Mouse (Mus musculus) cerebellum, postnatal 14 days (tissue): ENCODE results near the gene Gadd45gip1.
"Not testable (repeated sequence)": the region's sequence is repeated elsewhere in the genome, so short reads cannot be mapped to it uniquely, and the experiment has no call there.

Source experiments
- DNase-seq, 2 experiments: peaks; one replicate each; pipeline ENCODE4 v3.0.0; 2021; ENCODE audit warnings: mixed read lengths in 2 of 2

The Gadd45gip1 gene

DNA sequence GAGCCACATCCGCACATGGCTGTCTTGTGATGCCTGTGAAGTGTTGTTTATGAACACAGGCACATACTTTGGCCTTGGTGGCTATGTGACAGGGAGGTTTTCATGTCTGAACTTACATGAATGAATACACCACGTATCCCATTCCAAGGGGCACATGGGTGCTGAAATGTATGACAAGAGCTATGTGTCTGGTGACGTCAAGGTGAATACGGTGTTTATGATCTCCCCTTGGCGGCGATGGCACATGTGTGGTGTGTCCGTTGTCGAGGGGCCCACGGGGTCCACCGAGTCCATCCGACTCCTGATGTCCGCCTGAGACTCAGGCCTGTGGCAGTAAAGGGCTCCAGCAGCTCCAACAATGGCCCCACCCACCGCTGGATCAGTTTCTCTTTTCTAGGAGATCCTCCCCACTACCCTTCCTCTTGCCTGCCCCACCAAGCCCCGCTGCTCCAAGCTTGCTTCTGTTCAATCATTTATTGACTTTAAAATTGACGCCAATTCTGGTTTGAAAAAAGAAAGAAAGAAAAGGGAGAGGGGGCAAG, 34.0 kb upstream of the Gadd45gip1 start:
- DNase-seq: peak; percentile 43 to 49

DNA sequence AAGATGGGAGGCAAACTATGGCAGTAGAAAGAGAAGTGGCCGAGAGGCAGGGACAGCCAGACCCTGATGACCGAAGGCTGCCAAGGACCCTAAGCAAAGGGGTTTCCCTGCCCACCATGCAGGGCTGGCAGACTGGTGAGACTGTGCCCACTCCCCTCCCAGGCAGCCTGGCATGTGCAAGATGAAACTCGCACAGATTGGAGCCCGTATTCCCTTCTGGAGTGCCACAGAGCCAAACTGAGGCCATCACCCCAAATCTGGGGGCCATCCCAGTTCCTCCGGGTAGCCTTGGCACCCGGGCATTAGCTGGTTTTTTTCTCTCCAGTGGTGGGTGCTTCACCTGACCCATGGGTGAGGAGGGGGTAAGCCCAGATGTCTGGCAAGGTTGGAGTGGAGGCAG, 33.4 kb upstream of the Gadd45gip1 start:
- peak; percentile 75 to 78 for DNase-seq

GRCm38 (mm10) chr8:84798446-84799135, 32.7 kb upstream of the Gadd45gip1 start:
- DNase-seq: peak in 1 of 2 experiments; percentile 65

DNA sequence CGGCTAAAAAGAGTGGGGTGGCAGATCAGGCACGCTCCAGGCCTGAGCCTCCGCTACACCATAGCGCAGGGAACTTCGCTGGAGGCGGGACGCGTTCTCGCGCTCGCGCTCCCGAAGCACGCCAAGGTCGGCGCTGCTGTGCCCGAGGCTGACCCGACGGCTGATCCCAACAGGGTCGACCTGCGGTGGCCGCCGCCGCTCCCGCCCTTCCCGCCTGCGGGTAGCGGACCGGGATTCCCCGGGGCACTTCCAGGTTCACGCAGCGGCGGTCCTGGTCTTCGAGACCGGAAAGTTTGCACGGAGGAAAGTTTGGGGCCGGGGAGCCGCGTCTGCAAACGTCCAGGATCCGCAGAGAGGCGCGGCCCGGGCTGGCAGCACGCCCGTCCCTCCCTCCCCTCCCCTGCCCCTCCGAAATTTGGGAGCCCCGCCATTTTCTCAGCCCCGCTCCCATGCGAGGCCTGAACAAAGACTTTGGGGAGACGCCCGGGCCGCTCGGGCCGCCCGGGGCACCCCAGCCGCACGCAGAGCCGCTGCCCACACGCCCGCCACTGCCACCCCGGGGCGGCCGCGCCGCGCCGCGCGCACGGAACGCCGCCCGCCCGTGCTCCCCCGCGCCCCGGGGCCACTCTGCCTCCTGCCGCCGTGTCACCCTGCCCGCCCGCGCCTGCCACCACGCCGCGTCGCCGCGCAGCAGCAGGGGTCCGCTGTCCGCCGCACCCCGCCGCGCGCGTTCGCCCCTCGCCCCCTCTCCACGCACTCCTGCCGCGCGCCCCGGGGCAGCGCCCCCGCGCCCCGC, 32.0 kb upstream of the Gadd45gip1 start:
- DNase-seq: peak; percentile 81 to 86

GRCm38 (mm10) chr8:84799999-84800831, 31.1 kb upstream of the Gadd45gip1 start, which contains the start of gene Nfix:
Nfix (minus strand) TSS chr8:84800344.
- peak; percentile 89 to 90 for DNase-seq

DNA sequence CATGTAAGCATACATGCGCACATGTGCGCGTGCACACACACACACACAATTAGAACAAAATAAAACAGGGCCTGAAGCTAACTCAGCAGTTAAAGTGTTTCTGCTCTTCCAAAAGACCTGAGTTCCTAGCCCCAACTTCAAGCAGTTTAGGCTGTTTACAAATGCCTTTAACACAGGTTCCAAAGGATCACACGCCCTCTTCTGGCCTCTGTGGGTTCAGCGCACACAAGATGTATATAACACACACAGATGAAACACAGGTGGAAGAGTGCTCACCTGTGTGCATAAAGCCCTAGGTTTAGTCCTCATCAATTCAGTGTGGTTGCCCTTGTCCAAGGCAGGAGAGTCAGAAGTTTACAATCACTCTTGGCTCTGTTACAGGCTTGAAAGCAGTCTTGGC, 25.3 kb upstream of the Gadd45gip1 start:
- peak in 1 of 2 experiments; percentile 10 for DNase-seq

DNA sequence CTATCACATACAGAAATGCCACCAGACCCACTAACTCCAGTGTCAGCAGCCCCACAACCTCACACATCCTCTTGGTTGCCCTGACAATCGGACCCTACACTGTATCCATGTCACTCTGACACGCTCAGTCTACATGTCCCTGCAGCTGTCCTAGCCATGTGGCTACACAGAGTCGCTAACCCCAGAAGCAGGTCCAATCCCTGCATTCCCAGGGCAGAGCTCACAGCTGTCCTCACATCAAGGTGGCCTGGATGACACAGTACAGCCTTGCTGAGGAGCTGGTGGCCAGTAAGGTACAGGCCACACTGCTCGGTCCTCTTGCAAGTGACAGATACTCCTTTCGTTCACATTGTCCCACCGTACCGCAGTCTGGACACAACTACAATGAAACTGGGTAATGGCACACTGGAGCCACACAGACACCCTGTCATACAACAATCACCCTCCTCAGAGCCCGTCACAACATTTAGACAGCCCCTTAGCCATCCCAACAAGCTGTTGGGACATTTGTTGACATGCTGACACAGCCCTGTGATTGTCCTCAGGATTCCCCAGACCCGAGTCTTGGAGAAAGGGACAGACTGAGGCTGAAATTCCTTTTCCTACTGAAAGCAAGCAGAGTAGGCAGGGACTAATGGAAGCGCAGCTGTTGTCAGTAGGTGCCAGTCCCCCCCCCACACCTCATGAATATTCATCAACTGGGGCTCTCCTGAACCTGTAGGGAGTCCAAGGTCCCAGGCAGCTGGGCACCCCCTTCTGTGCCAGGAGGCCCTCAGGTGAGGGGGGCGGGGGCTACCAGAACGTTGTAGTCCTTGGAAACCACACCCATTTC, 22.0 kb upstream of the Gadd45gip1 start:
- peak; percentile 26 to 41 for DNase-seq

GRCm38 (mm10) chr8:84809941-84810280, 21.4 kb upstream of the Gadd45gip1 start:
- no peak for DNase-seq

- peak; percentile 99 for DNase-seq
Observed at GRCm38 (mm10) chr8:84810896-84811295, 20.4 kb upstream of the Gadd45gip1 start.

DNA sequence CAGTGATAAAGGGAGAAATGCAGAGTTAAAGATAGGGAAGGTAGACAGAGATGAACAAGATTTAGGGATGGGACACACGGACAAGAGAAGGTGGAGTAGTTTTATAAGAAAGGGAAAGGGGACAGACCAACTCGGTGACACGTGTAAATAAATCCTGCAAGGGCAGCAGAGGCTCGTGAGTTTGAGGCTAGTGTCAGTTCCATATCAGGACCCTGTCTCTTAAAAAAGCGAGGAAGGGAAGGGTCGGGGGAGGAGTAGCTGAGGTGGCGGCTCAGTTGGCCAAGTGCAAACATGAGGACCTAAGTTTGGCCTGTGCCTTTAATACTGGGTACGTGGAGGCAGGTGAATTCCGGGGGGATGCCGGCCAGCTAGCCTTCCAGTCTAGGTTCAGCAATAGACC, 20.0 kb upstream of the Gadd45gip1 start:
- peak in 1 of 2 experiments; percentile 28 for DNase-seq

DNA sequence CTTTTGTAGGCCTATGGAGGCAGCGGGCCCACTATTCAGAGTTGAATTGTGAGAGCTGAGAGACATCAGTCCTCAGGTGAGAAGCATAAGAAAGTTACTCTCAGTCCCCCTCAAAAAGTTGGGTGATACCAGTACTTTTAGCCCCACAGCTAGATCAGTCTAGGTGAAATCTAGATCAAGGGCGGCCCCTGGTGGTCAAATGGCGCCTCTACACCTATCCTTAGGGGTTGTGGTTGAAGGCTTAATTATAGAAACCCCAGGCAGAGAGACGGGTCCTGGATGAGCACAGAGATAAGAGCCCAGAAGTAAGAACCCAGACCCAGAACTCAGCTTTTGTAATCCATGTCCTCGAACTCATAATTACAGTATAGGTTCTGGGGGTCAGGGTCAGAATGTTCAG, 18.3 kb upstream of the Gadd45gip1 start:
- DNase-seq: peak; percentile 94 to 95

- DNase-seq: no peak
Observed at GRCm38 (mm10) chr8:84813830-84814229, 17.5 kb upstream of the Gadd45gip1 start.

- no peak for DNase-seq
Observed at GRCm38 (mm10) chr8:84814240-84814554, 17.1 kb upstream of the Gadd45gip1 start.

- DNase-seq: peak; percentile 83 to 89
Observed at GRCm38 (mm10) chr8:84814555-84815441, 16.5 kb upstream of the Gadd45gip1 start.

- peak; percentile 99 for DNase-seq
Observed at GRCm38 (mm10) chr8:84815547-84815946, 15.8 kb upstream of the Gadd45gip1 start.

DNA sequence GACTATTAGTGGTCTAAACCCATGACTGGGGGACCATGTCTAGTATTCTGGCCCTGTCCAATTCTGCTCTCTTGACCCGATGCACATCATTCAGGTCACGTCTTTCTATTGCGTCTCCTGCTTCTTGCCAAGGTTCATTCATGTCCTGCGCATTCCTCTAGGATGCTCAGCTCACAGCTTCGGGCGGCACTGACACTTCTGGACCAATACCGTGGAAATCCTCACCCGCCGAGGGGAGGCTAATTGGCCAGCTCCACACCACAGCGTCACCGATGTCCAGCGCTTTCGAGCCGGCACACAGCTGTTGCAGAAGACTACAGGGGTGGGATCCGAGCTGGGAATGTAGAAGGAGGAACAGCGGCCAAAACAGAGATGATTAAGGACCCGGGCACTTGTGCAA, 15.2 kb upstream of the Gadd45gip1 start:
- DNase-seq: peak; percentile 33 to 42

- peak in 1 of 2 experiments; percentile 11 for DNase-seq
Observed at GRCm38 (mm10) chr8:84822723-84823122, 8.6 kb upstream of the Gadd45gip1 start, which contains the start of gene Dand5. Dand5 (minus strand) TSS chr8:84822823.

- peak; percentile 82 to 84 for DNase-seq
Observed at GRCm38 (mm10) chr8:84823653-84824052, 7.7 kb upstream of the Gadd45gip1 start.

GRCm38 (mm10) chr8:84825636-84826035, 5.7 kb upstream of the Gadd45gip1 start:
- no peak for DNase-seq

DNA sequence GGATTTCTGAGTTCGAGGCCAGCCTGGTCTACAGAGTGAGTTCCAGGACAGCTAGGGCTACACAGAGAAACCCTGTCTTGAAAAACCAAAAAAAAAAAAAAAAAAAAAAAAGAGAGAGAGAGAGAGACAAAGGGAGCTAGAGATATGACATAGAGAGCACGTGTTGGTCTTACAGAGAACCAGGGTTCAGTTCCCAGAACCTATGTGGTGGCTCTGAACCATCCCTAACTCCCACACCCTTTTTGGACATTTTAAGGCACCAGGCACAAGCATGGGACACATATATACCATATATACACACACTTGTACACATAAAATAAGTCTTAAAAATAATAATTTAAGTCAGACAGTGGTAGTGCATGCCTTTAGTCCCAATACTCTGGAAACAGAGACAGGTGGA, 4.8 kb upstream of the Gadd45gip1 start:
- DNase-seq: not testable (repeated sequence)
